Mouse (Mus musculus) E14TG2a.4 (cell line): ENCODE data around the gene Cdk19.

ENCODE experiments used
- CTCF ChIP-seq: conservative IDR thresholded peaks from 2 replicates; pipeline ENCODE4 v1.5.1; 2014; ENCODE audit warnings: low read length
- NANOG ChIP-seq: IDR thresholded peaks from 2 replicates; pipeline ENCODE4 v1.6.1; 2014; ENCODE audit warnings: borderline replicate concordance, low read length, mixed read lengths

DNA sequence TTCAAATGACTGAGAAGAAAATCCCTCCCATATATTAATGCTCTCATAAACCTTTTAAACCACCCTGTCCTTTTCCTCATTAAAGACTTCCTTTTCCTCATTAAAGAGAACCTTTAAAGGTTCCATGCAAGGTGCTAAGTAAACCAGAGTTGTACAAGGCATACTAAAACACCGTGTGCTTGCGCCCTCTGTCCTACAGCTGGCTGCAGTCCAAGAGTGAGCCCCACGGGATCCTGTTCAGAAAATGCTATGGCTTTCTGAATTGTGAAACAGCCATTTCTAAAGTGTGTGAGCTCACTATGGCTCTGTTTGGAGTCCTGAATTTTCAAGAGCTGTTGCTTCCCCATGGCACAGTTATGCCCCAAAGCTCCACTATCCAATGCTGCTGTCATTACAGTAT lies 191.3 kb downstream of the Cdk19 start:
- TF ChIP-seq CTCF, result no peak
- TF ChIP-seq NANOG, result no peak
